Mouse (Mus musculus): ENCODE data around the gene Nemp1.

DNA sequence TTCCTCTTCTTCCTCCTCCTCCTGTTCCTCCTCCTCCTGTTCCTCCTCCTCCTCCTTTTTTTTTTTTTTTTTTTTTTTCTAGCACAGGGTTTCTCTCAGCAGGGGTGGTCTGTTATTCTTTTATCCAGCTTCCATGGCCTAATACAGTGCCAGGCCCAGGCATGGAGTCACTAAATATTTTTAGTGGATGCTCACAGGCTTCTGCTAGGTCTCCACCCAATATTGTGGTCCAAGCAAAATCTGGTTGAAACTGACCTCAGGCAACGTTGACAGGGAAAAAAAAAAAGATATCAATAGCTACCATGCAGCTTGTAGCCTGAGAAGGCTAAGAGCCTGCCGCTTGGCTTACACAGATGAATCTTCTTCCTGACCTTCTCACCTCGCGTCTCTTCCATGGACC lies 44.0 kb upstream of the Nemp1 start:
- TF ChIP-seq CTCF (IDR thresholded peaks at IDR 0.05; ENCODE audit: low read depth) (no peak), EP300 (IDR thresholded peaks at IDR 0.05; ENCODE audit: low read depth) (no peak)

All from liver, postnatal 0 days (tissue).